Mouse (Mus musculus): ENCODE results near the gene Zfp787. TPM values are rescaled to one million over a fixed set of nuclear protein-coding genes. Genes with fewer than 3 reads are reported as not detected.

Zfp787 gene
- 27.8 and 30.9 TPM in 2 replicates for polyA plus RNA-seq (2016; fragmentation: Nextera tagmentation; extraction: Ambion mirVana)

- Histone ChIP-seq H3K36me3 (replicated peaks) (no peaks in the 10 kb centered on the region), H3K9ac (peak within 1 kb of the TSS; percentile 91), H3K4me3 (replicated peaks) (peak within 1 kb of the TSS; percentile 83), H3K27ac (peak within 1 kb of the TSS; percentile 90), H3K4me2 (peak within 1 kb of the TSS; percentile 89), H3K9me3 (no peaks in the 10 kb centered on the region), H3K4me1 (peaks cover 25% of the 10 kb centered on the region), H3K27me3 (no peaks in the 10 kb centered on the region)
- ATAC-seq (ENCODE audit: low FRiP score): peak; percentile 98
- under 1% methylated on average over 51 of the region's 54 CpGs for WGBS
These were observed at the start of gene Zfp787 for GRCm38 (mm10) chr7:6155901-6156411. Zfp787 (minus strand) TSS chr7:6155997.

GRCm38 (mm10) chr7:6204200-6204599, 48.4 kb upstream of the Zfp787 start:
- no peak for ATAC-seq (ENCODE audit: low FRiP score)
- Histone ChIP-seq H3K27me3 (no peaks in the 10 kb centered on the region), H3K36me3 (replicated peaks) (no peaks in the 10 kb centered on the region), H3K4me3 (replicated peaks) (no peak overlapping the region), H3K4me1 (no peaks in the 10 kb centered on the region), H3K9me3 (0 out of 2 replicates have a peak, but pooled peaks cover 5% of the 10 kb centered on the region), H3K9ac (no peak overlapping the region), H3K27ac (no peak overlapping the region), H3K4me2 (no peak overlapping the region)
- WGBS: 84% methylated on average over 3 of the region's 3 CpGs

- Histone ChIP-seq H3K9me3 (no peaks in the 10 kb centered on the region), H3K9ac (no peak within 1 kb of the TSS), H3K4me3 (replicated peaks) (no peak within 1 kb of the TSS), H3K27me3 (no peaks in the 10 kb centered on the region; the same call in 1 of the 2 replicates), H3K27ac (no peak within 1 kb of the TSS), H3K4me1 (no peaks in the 10 kb centered on the region), H3K36me3 (replicated peaks) (no peaks in the 10 kb centered on the region), H3K4me2 (no peak within 1 kb of the TSS)
- WGBS: 64% methylated on average over 3 of the region's 3 CpGs
- no peak for ATAC-seq (ENCODE audit: low FRiP score)
These were observed 41.0 kb upstream of the Zfp787 start, which contains the start of gene Galp for GRCm38 (mm10) chr7:6196790-6197189. Galp (plus strand) TSS chr7:6197090.

GRCm38 (mm10) chr7:6195777-6196176, 40.0 kb upstream of the Zfp787 start:
- no peak overlapping the region for H3K4me2 ChIP-seq
- no peak overlapping the region for H3K4me3 ChIP-seq (replicated peaks)
- no peaks in the 10 kb centered on the region; the same call in 1 of the 2 replicates for H3K27me3 ChIP-seq
- H3K9ac ChIP-seq: no peak overlapping the region
- no peak for ATAC-seq (ENCODE audit: low FRiP score)
- H3K27ac ChIP-seq: no peak overlapping the region
- no peaks in the 10 kb centered on the region for H3K4me1 ChIP-seq
- no peaks in the 10 kb centered on the region for H3K36me3 ChIP-seq (replicated peaks)
- H3K9me3 ChIP-seq: no peaks in the 10 kb centered on the region
- WGBS: 45% methylated on average over 2 of the region's 2 CpGs

- WGBS: 18% methylated on average over 5 of the region's 5 CpGs
- Histone ChIP-seq H3K4me1 (peaks cover 3% of the 10 kb centered on the region; the same call in 1 of the 2 replicates), H3K9me3 (no peaks in the 10 kb centered on the region), H3K4me3 (replicated peaks) (no peak overlapping the region), H3K27ac (no peak overlapping the region), H3K9ac (no peak overlapping the region), H3K36me3 (replicated peaks) (peaks cover 14% of the 10 kb centered on the region), H3K27me3 (peaks cover 4% of the 10 kb centered on the region; the same call in 1 of the 2 replicates), H3K4me2 (no peak overlapping the region)
- peak; percentile 75 for ATAC-seq (ENCODE audit: low FRiP score)
These were observed 38.3 kb upstream of the Zfp787 start for GRCm38 (mm10) chr7:6194129-6194528.

GRCm38 (mm10) chr7:6191376-6191775, 35.6 kb upstream of the Zfp787 start:
- Histone ChIP-seq H3K27me3 (peaks cover 6% of the 10 kb centered on the region; the same call in 1 of the 2 replicates), H3K36me3 (replicated peaks) (peaks cover 42% of the 10 kb centered on the region), H3K4me1 (peaks cover 4% of the 10 kb centered on the region; the same call in 1 of the 2 replicates), H3K9me3 (no peaks in the 10 kb centered on the region), H3K4me2 (no peak overlapping the region), H3K27ac (no peak overlapping the region), H3K9ac (no peak overlapping the region), H3K4me3 (replicated peaks) (no peak overlapping the region)
- no peak for ATAC-seq (ENCODE audit: low FRiP score)
- WGBS: 31% methylated on average over 3 of the region's 3 CpGs

GRCm38 (mm10) chr7:6189542-6189941, 33.7 kb upstream of the Zfp787 start:
- no peak for ATAC-seq (ENCODE audit: low FRiP score)

GRCm38 (mm10) chr7:6186756-6187155, 31.0 kb upstream of the Zfp787 start:
- WGBS: 90% methylated on average over 2 of the region's 2 CpGs
- ATAC-seq (ENCODE audit: low FRiP score): no peak
- Histone ChIP-seq H3K9me3 (no peaks in the 10 kb centered on the region), H3K4me3 (replicated peaks) (no peak overlapping the region), H3K27me3 (peaks cover 6% of the 10 kb centered on the region; the same call in 1 of the 2 replicates), H3K4me1 (peaks cover 4% of the 10 kb centered on the region; the same call in 1 of the 2 replicates), H3K27ac (no peak overlapping the region), H3K9ac (no peak overlapping the region), H3K4me2 (no peak overlapping the region), H3K36me3 (replicated peaks) (peaks cover 77% of the 10 kb centered on the region)

More at GRCm38 (mm10) chr7:6189542-6189941, 33.7 kb upstream of the Zfp787 start:
- no peak overlapping the region for H3K4me2 ChIP-seq
- peaks cover 59% of the 10 kb centered on the region for H3K36me3 ChIP-seq (replicated peaks)
- H3K27me3 ChIP-seq: peaks cover 6% of the 10 kb centered on the region; the same call in 1 of the 2 replicates
- no peaks in the 10 kb centered on the region for H3K9me3 ChIP-seq
- WGBS: 29% methylated on average over 45 of the region's 45 CpGs
- no peak overlapping the region for H3K4me3 ChIP-seq (replicated peaks)
- H3K9ac ChIP-seq: no peak overlapping the region
- peaks cover 4% of the 10 kb centered on the region; the same call in 1 of the 2 replicates for H3K4me1 ChIP-seq
- no peak overlapping the region for H3K27ac ChIP-seq

- no peak overlapping the region for H3K4me2 ChIP-seq
These were observed 30.4 kb upstream of the Zfp787 start for GRCm38 (mm10) chr7:6186176-6186575.

GRCm38 (mm10) chr7:6185391-6185790, 29.6 kb upstream of the Zfp787 start:
- 90% methylated on average over 1 of the region's 1 CpGs for WGBS
- Histone ChIP-seq H3K36me3 (replicated peaks) (peaks cover 80% of the 10 kb centered on the region), H3K9ac (no peak overlapping the region), H3K27ac (no peak overlapping the region), H3K4me3 (replicated peaks) (no peak overlapping the region), H3K4me1 (peaks cover 4% of the 10 kb centered on the region; the same call in 1 of the 2 replicates), H3K27me3 (peaks cover 6% of the 10 kb centered on the region; the same call in 1 of the 2 replicates), H3K9me3 (no peaks in the 10 kb centered on the region), H3K4me2 (no peak overlapping the region)
- no peak for ATAC-seq (ENCODE audit: low FRiP score)

More at GRCm38 (mm10) chr7:6186176-6186575, 30.4 kb upstream of the Zfp787 start:
- peaks cover 4% of the 10 kb centered on the region; the same call in 1 of the 2 replicates for H3K4me1 ChIP-seq
- peaks cover 6% of the 10 kb centered on the region; the same call in 1 of the 2 replicates for H3K27me3 ChIP-seq
- ATAC-seq (ENCODE audit: low FRiP score): no peak
- no peak overlapping the region for H3K9ac ChIP-seq
- 94% methylated on average over 2 of the region's 2 CpGs for whole genome bisulfite sequencing
- no peaks in the 10 kb centered on the region for H3K9me3 ChIP-seq
- H3K36me3 ChIP-seq (replicated peaks): peaks cover 78% of the 10 kb centered on the region
- H3K27ac ChIP-seq: no peak overlapping the region
- H3K4me3 ChIP-seq (replicated peaks): no peak overlapping the region

GRCm38 (mm10) chr7:6184521-6184920, 28.7 kb upstream of the Zfp787 start:
- Histone ChIP-seq H3K27me3 (peaks cover 6% of the 10 kb centered on the region; the same call in 1 of the 2 replicates), H3K27ac (no peak overlapping the region), H3K9ac (no peak overlapping the region), H3K4me3 (replicated peaks) (no peak overlapping the region), H3K4me2 (no peak overlapping the region), H3K4me1 (peaks cover 4% of the 10 kb centered on the region; the same call in 1 of the 2 replicates), H3K36me3 (replicated peaks) (peaks cover 71% of the 10 kb centered on the region), H3K9me3 (no peaks in the 10 kb centered on the region)
- ATAC-seq (ENCODE audit: low FRiP score): no peak
- 91% methylated on average over 8 of the region's 8 CpGs for WGBS

- WGBS: 98% methylated on average over 19 of the region's 19 CpGs
- H3K36me3 ChIP-seq (replicated peaks): peaks cover 69% of the 10 kb centered on the region
- no peaks in the 10 kb centered on the region for H3K9me3 ChIP-seq
- H3K9ac ChIP-seq: no peak overlapping the region
- no peak overlapping the region for H3K4me2 ChIP-seq
- H3K27me3 ChIP-seq: no peaks in the 10 kb centered on the region
- no peaks in the 10 kb centered on the region for H3K4me1 ChIP-seq
- ATAC-seq (ENCODE audit: low FRiP score): no peak
- no peak overlapping the region for H3K27ac ChIP-seq
- no peak overlapping the region for H3K4me3 ChIP-seq (replicated peaks)
These were observed 28.0 kb upstream of the Zfp787 start for GRCm38 (mm10) chr7:6183802-6184201.

- ATAC-seq (ENCODE audit: low FRiP score): no peak
- Histone ChIP-seq H3K9me3 (no peaks in the 10 kb centered on the region), H3K4me1 (no peaks in the 10 kb centered on the region), H3K9ac (no peak overlapping the region), H3K4me3 (replicated peaks) (no peak overlapping the region), H3K27me3 (no peaks in the 10 kb centered on the region), H3K36me3 (replicated peaks) (peaks cover 68% of the 10 kb centered on the region), H3K4me2 (no peak overlapping the region), H3K27ac (no peak overlapping the region)
These were observed 27.1 kb upstream of the Zfp787 start for GRCm38 (mm10) chr7:6182882-6183281.

All from forebrain, embryonic 12.5 days (tissue).